Mouse (Mus musculus) cerebellum, adult 8-10 months (tissue): ENCODE data around the gene Tspan12.
A peak's percentile ranks its signal among the peaks of the same experiment; 100 is the strongest.
"Not testable (repeated sequence)": the region's sequence is repeated elsewhere in the genome, so short reads cannot be mapped to it uniquely, and the experiment has no call there.

Experiments used
- DNase-seq: peaks from one replicate; pipeline ENCODE4 v3.0.0; 2022

The Tspan12 gene

DNA sequence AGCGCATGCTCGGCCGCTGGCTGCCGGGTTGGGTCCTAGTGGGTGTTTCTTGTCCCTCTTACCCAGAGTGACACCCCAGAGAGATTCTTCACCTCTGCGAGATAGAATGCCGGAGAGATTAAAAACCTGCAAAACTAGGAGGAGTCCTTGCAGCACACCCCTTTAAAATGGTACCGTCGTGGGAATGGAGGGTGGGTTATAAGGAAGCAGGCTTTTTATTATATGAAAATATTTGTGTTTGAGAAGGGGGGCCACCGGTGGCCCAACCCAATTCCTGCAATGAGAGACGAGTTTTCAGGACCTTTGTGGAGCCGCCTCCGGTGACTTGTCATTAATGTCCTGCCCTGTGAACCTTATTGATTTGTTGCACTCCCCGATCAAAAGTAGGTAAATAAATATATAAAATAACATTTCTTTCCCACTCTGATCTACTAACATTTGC is at the start of gene Tspan12:
Gene Tspan12, minus strand, starts transcription at position 172 of the 442 bp plus-strand sequence.
- DNase-seq: peak; percentile 7

DNA sequence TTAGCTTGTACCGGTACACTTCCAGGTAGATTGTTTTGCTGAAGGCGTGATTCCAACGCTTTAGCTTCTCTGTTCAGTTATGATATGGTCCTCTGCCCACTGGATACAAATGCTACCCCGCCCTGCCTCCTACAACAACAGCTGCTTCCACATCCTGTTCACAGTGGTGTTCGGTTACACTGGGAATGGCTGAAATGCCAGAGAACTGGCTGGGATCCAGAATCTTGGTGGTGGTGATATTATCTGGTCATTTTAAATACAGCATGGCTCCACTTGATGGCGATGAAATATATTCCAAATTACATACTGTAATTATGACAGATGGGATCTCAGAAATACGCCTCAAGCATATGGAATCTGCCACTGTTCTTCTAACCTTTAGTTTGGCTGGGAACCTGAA is 42.1 kb upstream of the Tspan12 start:
- peak; percentile 5 for DNase-seq

DNA sequence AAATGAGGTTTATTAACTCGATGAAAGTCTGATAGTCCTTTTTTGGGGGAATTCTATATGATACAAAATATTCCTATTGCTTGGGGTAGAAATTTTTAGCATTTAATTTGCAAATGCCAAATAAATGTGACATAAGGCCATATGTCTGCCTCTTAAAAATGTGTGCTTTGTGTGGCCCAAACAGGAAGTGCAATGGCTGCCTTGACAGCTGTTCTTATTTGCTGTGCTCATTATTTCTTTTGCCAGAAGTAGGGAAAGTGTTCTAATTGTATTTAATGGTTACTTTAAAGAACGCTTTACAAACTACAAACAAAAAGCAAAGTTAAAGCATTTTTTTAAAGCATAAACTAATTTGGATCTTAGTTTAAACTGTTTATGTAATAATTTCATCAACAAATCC is 36.8 kb upstream of the Tspan12 start:
- DNase-seq: no peak

DNA sequence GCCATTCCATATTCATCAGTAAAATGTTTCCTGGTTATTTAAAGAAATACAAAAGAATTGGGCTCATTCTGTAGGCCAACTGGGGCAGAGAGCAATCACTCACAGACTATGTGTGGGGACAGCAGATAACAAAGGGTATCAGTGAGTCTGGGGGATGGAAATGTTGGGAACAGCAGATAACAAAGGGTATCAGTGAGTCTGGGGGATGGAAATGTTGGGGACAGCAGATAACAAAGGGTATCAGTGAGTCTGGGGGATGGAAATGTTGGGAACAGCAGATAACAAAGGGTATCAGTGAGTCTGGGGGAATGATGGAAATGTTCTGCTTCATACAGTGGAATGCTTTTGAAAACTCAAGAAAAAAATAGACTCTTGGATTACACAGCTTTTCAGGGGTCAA is 35.7 kb upstream of the Tspan12 start:
- DNase-seq: not testable (repeated sequence)

DNA sequence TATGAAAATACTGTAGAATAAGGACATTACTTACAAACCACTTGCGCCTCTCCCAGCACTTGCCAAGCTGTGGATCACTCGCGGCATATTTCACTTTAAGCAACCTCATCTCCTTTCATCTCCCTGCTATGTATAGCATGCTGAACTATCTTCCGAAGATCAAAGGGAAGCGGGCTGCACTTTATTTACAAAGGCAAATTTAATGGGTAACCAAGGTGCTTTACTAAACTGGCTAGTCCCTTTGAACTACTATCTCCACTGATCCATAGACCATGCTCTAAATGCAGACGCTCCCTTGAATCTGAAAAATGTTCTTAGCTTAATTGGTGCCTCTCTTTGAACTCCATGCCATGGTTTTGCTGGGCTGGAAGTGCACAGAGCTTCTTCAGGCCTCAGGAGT is 27.2 kb upstream of the Tspan12 start:
- no peak for DNase-seq

DNA sequence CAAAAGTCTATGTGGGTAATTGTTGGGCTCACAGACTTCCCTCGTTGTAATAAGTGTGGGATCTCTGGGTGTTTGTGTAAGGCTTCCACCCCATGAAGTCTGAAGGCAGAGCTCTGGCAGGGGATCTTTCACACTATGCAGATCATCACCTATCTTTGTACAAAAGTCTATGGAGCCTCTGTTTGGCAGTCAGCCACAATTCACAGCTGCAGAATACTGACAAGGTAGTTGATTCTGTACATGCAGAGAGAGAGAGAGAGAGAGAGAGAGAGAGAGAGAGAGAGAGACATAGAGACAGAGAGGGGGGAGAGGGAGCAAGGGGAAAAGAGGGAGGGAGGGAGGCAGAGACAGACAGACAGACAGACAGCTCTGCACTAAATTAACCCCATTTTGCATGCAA is 15.0 kb upstream of the Tspan12 start:
- no peak for DNase-seq

DNA sequence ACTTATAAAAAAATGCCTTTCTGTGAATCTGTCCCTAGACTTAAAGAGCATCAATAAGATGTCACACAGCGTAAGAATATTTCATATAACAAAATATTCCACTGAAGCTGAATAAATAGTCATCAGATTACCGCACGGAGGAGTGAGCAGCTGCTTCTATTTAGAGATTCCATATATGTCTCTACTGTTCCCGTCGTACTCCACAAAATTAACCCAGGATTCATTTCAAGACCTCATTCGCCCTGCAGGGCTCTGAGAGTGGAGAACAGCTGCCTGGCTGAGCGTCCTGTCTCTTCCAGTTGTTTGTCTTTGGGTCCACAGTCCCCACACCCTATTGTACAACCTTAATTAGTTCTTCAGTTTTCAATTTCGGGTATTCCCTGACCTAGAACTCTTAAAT is 11.9 kb upstream of the Tspan12 start:
- no peak for DNase-seq

DNA sequence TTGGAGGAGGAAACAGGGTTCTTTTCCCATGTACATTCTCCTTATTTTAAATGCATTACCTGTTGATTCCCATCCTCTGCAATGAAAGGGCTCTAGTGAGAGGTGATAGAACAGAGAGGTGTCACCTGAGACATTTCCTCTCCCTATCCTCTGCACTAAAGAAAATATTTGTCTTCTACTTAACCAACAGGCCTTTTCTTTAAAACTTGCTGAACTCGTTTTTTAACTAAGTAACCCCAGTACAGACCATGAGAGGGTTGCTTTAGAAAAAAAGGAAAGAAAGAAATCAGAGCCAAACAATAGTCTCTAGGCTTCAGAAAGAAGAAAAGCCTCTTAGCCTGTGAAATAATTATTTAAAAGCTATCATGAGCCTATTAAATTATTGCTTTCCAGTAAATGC is 11.2 kb upstream of the Tspan12 start:
- no peak for DNase-seq

DNA sequence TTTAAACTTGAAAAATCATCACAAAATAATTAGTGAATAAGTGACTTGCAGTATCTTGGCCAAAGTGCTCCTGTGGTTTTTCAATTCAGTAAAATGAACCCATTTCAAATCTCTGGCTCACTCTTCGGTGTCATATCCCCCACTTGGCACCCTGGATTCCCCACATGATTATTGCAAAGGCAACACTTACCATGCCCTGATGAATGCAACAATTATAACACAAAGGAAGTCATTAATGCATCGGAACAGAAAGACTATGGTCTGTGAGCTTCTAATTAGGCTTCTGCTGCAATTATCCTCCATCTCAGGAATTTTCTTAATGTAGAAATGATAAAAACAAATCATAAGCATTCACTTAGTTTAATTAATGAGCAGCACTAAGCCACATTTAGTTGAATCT is 9.0 kb upstream of the Tspan12 start:
- DNase-seq: no peak

DNA sequence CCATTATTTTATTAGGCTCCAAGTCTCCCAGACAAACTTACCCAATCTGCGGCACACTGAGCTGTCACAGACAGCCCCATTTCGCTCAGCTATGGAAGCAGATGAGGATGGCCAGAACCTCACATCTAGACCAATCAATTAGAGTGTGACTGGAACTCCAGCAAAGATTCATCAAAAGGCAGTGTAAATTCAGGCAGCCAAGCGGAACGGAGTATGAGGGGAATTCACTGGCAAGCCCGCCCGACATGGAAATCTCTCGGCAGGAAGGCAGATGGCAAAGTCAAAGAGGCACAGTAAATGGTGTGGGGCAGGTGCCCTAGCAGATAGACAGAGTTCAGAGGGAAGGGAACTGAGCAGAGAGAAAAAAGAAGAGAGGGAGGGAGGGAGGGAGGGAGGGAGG is 5.5 kb upstream of the Tspan12 start:
- DNase-seq: no peak

DNA sequence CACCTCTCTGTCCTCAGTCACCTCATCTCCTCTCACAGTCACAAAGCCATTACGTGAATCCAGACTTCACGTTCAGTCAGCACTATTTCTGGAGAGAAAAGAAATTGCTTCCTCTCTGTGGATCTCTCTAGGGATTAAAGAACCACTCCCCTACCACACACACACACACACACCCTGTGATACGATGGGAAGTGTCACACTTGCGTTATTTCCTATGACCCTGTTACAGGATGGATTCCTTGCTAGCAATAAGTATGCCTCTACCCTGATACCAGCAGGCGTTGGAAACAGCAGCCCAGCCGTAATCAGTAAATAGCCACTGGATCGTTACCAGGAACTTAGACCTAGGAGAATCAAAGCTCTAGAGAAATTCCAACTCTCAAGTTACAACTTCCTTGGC is 3.6 kb upstream of the Tspan12 start:
- no peak for DNase-seq

DNA sequence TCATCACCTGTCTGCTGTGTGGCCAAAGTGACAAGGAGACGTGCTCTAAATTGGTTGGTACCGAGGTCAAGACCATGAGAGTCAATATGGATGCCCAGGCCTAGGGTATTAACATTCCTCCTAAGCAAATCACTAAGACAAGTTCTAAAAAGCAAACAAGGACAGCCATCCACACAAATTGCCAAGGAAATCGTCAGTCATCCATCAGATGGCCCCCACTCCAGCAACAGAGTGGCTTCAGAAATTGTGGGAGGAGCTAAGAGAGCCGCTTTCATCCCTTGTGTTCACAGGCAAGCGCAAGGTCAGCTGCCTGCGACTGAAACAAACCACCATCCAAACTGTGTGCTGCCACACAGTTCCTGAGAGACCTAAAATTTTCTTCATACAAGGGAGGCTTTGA is 1.0 kb upstream of the Tspan12 start:
- DNase-seq: no peak

DNA sequence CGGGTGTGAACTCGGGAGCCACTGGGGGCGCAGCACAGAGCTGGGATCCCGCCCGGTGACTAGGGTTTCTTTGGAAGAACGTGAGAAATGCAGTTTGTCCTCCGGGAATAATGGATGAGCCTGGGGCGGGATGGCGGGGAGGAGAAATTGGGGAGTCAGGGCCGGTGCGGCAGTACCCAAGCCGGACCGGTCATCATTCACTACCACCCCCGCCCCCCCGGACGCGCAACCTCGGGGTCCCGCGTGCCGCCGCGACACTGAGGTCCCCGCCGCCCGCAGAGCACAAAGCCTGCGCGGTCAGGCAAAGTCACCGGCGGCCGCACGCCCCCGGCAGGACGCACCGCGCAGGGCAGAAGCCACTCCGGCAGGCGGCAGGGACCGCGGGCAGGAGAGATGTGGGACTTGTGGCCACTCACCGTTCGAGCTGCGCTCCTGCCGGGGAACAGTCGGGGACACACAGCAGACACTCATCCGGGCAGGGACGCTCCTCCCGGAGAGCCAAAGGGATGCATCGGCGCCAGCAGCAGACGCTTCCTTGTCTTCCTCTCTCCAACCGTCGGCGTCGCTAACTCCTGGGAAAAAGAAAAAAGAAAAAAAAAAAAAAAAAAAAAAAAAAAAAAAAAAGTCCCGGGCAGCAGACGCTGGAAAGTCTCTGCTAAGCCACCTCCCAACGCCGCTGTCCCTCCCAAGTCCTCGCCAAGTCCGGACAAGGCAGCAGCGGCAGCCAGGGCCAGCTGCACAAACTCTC is 545 bp downstream of the Tspan12 start:
- DNase-seq: peak; percentile 23

DNA sequence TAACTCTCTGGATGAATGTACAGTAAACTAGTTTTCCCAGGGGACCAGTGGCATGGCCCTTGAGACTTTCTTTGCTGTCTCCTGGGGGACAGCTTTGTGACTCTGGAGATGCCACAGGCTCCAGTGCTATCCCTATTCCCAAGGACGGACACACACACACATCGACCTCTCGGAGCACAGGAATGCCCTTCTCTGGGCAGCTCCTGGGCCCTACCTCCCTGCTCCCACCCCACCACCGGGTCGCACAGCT is 1.0 kb downstream of the Tspan12 start:
- no peak for DNase-seq

DNA sequence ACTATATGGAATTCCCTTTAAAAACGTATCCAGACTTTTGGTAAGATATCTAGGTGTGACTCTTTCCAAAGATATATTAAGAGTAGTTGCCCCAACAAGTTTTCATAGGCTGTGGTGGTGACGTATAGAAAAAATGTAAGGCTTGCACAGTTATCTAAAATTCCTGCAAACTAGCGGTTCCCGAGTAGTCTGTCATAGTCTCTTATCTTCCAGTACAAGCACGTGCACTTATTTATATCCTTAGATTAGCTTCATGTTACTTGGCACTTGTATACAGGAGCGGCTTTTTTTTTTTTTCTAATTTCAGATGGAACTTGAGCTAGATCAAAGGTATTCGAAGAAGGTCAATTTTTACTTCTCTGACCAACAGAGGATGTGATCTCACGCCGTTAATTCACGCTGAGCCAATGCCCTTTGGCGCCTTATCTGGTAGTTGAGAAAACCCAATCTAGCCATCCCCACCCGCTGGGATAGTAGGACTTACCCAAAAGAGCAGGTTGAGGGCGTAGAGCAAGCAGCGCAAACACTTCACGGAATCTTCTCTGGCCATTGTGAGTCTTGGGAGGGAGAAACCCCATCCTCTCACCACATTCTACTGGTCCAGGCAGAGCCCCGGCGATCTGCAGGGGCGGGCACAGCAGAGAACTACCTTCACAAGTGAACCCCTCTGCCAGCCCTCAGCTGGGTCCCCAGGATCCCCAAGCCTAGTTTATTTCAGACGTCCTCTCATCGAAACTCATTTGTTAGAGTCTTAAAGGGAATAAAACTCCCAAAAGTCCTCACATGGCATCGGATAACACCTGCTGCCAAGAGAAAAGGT is 1.6 kb downstream of the Tspan12 start:
- DNase-seq: no peak

DNA sequence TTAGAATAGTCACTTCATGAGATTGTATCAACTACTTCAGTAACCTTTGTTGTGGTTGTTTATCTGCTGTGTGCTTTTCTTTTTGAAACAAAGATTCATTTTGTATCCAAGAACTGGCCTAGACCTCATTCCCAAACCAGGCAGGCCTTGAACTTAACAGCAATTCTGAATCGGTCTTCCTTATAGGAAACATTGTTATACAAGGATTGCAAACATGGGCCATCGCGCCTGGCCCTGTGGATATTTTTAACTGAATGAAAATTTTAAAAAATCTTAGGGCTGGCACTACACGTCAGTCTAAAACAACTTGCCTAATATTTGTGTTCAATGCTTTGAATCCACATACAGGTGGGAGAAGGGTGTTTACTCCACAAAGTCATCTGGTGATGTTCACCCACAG is 3.5 kb downstream of the Tspan12 start:
- no peak for DNase-seq

DNA sequence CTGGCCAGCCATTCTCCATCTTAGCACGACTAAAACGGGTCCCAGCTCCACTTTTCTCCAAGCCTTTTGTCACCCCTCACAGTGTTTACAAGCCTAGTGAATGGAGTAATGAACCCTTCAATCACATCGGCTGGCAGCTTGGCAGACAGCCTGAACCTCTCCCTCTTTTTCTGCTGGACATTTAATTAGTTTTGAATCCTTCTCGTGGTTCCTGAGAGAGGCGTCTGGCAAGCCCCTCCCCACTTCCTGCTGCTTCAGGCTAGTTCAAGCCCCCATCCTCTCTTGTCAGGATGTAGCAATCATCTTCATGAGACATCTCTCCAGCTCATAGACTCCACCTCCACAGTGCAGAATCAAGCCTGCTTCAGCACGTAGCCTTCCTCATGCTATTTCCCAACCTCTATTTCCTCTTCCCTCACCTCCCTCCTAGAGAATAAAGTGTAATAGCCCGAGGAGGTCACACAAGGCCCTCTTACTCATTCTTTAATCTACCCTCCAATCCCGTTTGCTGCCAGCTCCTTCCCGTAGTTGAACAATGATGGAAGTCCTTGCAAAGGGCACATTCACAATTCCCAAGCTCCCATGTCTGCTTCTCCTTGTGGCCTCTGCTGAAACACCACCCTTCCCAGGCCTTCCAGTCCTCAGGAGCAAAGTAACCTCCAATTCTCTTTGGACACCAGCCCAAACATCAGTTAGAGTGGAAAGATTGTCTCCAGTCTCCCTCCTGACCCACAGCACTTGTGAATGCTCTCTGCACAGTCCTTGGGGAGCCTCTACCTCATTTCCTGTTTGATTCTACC is 12.1 kb downstream of the Tspan12 start:
- no peak for DNase-seq

DNA sequence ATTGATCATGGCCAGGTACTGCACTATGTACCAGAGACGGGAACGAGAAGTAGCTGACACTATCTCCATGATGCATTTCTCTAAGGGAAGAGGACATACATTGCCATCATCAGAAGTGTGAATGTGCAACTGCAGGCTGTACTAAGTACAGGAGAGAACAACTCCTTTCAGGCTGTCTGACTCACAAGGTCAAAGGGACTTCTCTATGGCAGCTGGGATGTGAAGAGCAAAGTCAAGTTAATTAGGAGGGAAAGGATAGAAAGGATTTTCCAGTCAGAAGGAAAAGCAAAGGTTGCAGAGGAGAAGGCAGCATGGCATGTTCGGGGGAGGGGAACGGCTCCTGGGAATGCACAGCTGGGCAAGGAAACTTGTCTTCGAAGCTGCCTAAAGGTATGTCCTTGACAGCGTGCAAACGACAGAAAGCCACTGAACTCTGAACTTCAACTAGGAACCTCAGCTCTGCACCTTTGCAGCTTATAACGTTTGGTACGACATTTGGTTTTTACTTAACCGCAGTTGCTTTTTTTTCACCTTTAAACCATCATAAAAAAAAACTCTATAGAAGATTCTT is 13.0 kb downstream of the Tspan12 start:
- DNase-seq: no peak

DNA sequence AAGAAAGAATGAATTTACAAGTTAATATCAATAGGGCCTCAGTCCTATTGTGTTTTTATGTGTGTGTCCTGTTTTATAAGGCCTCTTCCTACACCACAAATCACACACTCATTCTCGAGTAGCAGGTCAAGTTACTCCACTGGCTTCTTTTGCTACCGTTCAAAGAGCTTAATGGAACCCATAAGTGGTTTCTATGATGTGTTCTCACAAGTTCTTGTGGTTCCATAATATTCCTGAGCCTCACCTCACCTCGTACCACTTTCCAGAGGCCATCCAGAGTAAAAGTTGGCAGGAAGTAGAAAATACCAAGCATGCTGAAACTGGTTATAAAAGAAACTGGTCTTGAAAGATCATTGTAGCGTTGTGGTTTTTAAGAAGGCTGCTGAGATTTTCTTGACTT is 18.8 kb downstream of the Tspan12 start:
- DNase-seq: no peak

DNA sequence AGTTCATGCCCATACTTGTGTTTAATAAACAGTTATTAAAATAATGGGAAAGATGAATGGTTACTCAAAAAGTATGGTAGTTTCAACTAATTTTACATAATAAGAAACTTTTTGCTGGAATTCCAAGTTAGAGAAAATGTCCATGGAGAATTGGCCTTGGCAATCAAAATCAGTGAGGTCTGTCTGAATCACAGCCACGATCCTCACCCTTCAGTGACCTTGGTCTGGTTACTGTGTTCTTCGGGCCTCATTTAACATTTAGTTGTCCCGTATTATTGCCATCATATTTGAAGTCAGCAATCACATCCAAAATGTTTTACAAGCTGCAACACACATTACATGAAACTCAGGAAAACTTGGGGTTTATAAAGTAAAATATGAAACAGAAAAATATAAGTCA is 20.4 kb downstream of the Tspan12 start:
- DNase-seq: no peak

DNA sequence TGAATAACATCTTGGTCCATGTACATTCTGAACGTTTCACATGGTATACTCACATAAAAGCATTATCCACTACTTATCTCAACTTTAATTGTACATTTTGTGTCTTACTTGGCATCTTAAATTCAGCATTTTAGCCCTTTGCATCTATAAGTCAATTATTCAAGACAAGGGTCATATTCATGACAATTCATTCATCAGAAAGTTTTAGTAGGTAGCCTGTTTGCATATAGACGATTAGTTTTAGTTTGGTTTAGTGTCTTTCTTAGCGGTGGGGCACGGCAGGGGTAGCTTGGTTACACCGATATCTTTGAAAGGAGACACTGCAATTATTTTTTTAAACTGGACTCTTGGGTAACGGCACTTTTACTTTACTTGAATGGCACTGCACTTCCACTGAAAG is 21.4 kb downstream of the Tspan12 start:
- no peak for DNase-seq

DNA sequence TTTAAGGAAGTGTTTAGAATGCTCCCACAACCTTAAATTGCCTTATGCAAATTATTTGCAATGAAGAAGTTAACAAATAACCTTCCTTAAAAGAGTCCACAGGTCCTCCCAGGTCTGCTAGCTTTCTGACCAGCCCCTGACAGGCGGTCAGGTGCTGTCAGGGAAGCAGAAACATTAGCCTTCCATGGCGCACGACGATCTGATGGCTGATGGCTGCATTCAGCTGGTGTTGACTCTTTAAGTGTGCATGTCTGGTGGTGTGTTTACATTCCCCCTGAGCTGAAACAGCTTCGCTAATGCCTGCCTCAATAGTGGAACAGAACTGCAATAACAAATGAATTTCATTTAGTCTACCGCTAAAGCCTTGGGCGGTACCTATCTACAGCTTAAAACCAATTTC is 22.4 kb downstream of the Tspan12 start:
- no peak for DNase-seq

DNA sequence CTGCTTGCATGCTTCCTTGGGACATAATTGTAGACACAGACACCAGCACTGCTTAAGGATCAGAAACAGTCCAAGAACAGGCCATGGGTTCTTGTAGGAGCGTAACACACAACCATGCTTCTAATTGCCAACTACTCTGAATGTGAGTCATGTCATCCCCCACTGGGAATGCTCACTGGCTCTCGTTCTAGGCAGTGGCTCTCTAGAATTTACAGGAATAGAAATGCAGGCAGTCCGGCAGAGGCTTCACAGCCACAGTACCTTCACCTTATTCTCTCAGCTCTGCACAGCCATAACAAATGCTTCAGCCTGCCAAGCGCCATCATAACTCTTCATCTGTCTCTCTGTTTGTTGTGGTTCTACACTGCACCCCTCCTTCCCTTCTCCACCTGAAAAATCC is 23.9 kb downstream of the Tspan12 start:
- DNase-seq: no peak

DNA sequence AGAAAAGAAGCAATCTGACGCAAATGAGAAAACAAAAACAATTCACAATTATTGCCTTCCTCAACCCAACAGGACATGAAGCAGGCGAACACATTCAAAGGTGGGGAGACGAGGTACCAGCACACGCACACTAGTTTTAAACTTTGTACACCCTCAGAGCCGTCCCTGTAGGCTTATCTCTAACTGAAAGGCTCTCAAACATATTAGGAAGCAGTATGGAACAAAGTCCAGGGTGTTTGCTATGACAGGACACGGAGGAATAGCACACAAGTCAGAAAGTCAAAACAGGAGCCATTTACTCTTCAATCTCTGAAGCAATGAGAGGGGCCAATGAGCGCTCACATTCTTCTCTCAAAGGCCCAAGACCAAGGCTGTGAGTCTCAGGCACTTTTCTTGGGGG is 24.3 kb downstream of the Tspan12 start:
- DNase-seq: no peak
